Mouse (Mus musculus) heart, embryonic 15.5 days (tissue): ENCODE results near the gene Fam81b. TPM values are rescaled to one million over a fixed set of nuclear protein-coding genes. Genes with fewer than 3 reads are reported as not detected.

Source experiments
- ATAC-seq: fragments of 200-750 bp; cut with Nextera tagmentation; replicated peaks from 2 replicates; pipeline ENCODE4 v1.8.0; 2017; ENCODE audit warnings: low read depth, moderate TSS enrichment; ENCODE audit not compliant: insufficient number of reproducible peaks, insufficient read depth, low FRiP score
- H3K27ac ChIP-seq: fragments of 300-500 bp; sonication (generic); 2 replicates; pipeline ENCODE4 v1.5.1; 2015; ENCODE audit warnings: mild to moderate bottlenecking, inconsistent platforms
- H3K27me3 ChIP-seq: fragments of 300-500 bp; sonication (generic); 2 replicates; pipeline ENCODE4 v1.6.1; 2015; ENCODE audit warnings: inconsistent platforms
- H3K36me3 ChIP-seq: fragments of 300-500 bp; sonication (generic); 2 replicates; pipeline ENCODE4 v1.6.1; 2015; ENCODE audit warnings: mild to moderate bottlenecking, inconsistent platforms
- H3K4me1 ChIP-seq: fragments of 300-500 bp; sonication (generic); replicated peaks from 2 replicates; pipeline ENCODE4 v1.6.1; 2015; ENCODE audit warnings: inconsistent platforms
- H3K4me2 ChIP-seq: fragments of 300-500 bp; sonication (generic); 2 replicates; pipeline ENCODE4 v1.6.1; 2015; ENCODE audit warnings: inconsistent platforms, mild to moderate bottlenecking, moderate library complexity
- H3K4me3 ChIP-seq: fragments of 300-500 bp; sonication (generic); 2 replicates; pipeline ENCODE4 v1.5.1; 2015; ENCODE audit warnings: mild to moderate bottlenecking, inconsistent platforms
- H3K9ac ChIP-seq: fragments of 300-500 bp; sonication (generic); 2 replicates; pipeline ENCODE4 v1.6.1; 2015; ENCODE audit warnings: mild to moderate bottlenecking, inconsistent platforms
- H3K9me3 ChIP-seq: fragments of 300-500 bp; sonication (generic); replicated peaks from 2 replicates; pipeline ENCODE4 v1.6.1; 2016; ENCODE audit warnings: inconsistent platforms
- WGBS: fragments of 180-500 bp; shearing (Covaris S2); methylation state at CpG from one replicate; pipeline ENCODE4 v1.1.7; 2015; ENCODE audit warnings: mixed read lengths; 5-methylcytosine and 5-hydroxymethylcytosine counted together
- polyA plus RNA-seq: library from polyadenylated mRNA; unstranded; fragments of >200 nt; fragmentation: Nextera tagmentation; extraction: Ambion mirVana; gene quantifications from 2 replicates; pipeline ENCODE4 v1.2.1, GENCODE M21; 2015

Fam81b gene
- polyA plus RNA-seq, 1 experiment from 2014 or later: not detected

DNA sequence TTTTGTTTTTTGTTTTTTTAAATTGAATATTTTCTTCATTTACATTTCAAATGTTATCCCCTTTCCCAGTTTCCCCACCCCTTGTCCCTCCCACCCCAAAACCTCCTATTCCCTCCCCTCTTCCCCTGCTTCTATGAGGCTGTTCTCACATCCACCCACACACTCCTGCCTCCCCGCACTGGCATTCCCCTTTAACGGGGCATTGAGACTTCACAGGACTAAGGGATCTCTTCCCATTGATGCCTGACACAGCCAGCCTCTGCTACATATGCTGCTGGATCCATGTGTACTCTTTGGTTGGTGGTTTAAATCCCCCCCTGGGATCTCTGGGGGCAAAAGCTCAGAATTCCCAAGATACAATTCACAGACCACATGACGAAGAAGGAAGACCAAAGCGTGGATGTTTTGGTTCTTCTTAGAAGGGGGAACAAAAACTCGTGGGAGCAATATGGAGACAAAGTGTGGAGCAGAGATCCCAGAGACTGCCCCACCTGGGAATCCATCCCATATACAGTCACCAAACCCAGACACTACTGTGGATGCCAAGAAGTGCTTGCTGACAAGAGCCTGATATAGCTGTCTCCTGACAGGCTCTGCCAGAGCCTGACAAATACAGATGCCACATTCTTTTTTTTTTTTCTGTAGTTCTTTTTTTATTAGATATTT is 40.4 kb downstream of the Fam81b start:
- 57% methylated on average over 5 of the region's 5 CpGs for WGBS
- Histone ChIP-seq H3K27me3 (no peaks in the 10 kb centered on the region), H3K27ac (no peak overlapping the region), H3K36me3 (no peaks in the 10 kb centered on the region), H3K9ac (no peak overlapping the region), H3K4me2 (no peak overlapping the region), H3K9me3 (no peaks in the 10 kb centered on the region), H3K4me3 (no peak overlapping the region), H3K4me1 (0 out of 2 replicates have a peak, but pooled peaks cover 3% of the 10 kb centered on the region)
- no peak for ATAC-seq

DNA sequence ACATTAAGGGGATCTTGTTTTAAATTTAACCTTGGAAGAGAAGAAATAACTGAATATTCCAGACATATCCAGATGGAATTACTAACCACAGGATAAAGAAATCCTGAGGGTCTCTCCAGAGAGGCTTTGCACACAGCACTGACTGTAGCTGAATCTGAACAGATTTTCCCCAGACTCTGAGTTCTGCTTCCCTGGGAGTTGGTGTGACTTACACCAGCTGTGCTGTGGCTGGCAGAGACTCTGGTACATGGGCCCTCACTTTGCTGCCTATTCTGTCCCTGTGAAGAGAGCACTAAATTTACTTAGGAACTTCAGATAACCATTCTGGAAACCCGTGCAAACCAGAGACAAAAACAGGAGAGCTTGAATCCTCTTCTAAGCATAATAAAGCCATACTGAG is 46.1 kb downstream of the Fam81b start:
- WGBS: 40% methylated on average over 1 of the region's 1 CpGs
- ATAC-seq: no peak
- no peak overlapping the region for H3K9ac ChIP-seq
- H3K9me3 ChIP-seq: no peaks in the 10 kb centered on the region
- H3K4me1 ChIP-seq: no peaks in the 10 kb centered on the region
- no peak overlapping the region for H3K4me3 ChIP-seq
- no peak overlapping the region for H3K27ac ChIP-seq
- no peak overlapping the region for H3K4me2 ChIP-seq
- H3K36me3 ChIP-seq: no peaks in the 10 kb centered on the region
- no peaks in the 10 kb centered on the region for H3K27me3 ChIP-seq

DNA sequence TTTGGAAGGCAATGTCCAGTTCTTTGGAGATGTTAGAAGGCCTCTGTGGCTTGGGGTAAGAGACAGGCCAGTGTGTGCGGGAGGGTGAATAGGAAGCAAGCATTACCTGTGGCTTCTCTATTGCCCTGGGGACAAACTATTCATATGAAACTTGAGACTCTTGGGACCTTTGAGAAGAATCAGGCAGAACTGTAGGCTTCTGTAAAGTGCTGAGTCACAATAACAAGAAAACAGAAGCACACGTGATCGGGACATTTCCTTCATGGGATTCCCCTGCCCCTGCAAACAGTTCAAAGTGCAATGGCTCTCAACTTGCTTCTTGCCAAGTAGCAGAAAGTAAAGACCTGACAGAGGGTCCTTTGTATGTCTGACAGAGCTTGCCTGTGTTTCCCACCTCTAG is 48.5 kb downstream of the Fam81b start:
- Histone ChIP-seq H3K9ac (no peak overlapping the region), H3K9me3 (no peaks in the 10 kb centered on the region), H3K4me2 (no peak overlapping the region), H3K36me3 (no peaks in the 10 kb centered on the region), H3K27ac (no peak overlapping the region), H3K4me1 (no peaks in the 10 kb centered on the region), H3K4me3 (no peak overlapping the region), H3K27me3 (no peaks in the 10 kb centered on the region)
- WGBS: 72% methylated on average over 3 of the region's 3 CpGs
- ATAC-seq: no peak

DNA sequence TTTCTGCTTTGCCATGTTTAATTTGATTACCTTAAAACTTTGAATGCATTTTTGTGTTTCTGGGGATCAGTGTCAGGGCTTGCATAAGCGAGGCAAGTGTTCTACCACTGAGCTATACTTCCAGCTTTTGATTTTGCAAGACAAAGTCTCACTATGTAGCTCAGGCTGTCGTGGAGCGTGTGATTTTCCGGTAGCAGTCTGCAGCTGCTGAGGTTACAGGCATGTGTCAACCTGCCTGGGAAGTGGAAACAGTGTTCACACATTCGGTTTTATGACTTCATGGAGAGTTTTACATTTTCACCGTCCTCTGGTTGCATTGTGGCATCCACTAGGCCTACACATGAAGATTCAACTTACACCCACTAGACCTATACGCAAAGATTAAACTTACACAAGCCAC is 54.8 kb downstream of the Fam81b start:
- Histone ChIP-seq H3K4me2 (no peak overlapping the region), H3K27me3 (no peaks in the 10 kb centered on the region), H3K9me3 (no peaks in the 10 kb centered on the region), H3K4me3 (no peak overlapping the region), H3K4me1 (no peaks in the 10 kb centered on the region), H3K9ac (no peak overlapping the region), H3K36me3 (no peaks in the 10 kb centered on the region), H3K27ac (no peak overlapping the region)
- no peak for ATAC-seq
- WGBS: 77% methylated on average over 7 of the region's 7 CpGs

DNA sequence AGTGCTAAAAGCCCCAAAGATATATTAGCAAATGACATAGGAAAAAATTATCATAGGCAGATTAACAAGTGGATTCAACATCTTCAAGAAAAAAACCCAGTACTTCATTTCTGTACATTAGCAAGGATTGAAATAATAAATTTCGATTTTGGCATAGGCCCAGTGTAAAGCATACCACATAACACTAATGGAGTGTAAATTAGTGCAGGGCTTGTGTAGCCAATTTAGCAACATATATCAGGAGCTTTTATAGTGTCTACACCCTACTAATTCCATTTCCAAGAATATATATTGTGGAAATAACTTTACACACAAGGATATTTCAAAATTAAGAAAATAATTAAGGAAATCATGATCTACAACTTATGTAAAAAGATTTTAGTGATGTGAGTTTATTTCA is 55.8 kb downstream of the Fam81b start:
- Histone ChIP-seq H3K4me3 (no peak overlapping the region), H3K36me3 (no peaks in the 10 kb centered on the region), H3K4me2 (no peak overlapping the region), H3K27me3 (no peaks in the 10 kb centered on the region), H3K9ac (no peak overlapping the region), H3K27ac (no peak overlapping the region), H3K4me1 (no peaks in the 10 kb centered on the region), H3K9me3 (no peaks in the 10 kb centered on the region)
- WGBS: 42% methylated on average over 1 of the region's 1 CpGs
- no peak for ATAC-seq

DNA sequence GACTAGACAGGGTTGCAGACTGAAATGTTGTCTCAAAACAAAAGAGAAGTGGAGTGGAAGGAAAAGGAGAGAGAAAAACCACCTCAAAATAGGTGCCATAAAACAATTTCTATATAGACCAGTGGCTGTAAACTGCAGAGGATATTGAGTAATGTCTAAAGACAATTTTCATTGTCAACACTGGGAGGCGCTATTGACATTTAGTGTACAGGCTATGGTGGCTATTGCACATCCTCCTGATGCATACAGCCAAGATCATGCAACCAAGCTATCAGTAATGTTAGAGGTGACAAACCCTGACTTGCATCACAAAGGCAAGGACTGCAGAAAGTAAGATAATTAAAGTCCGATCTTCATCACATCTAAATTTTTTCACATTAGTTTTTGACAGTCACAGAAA is 89.5 kb downstream of the Fam81b start:
- Histone ChIP-seq H3K27ac (no peak overlapping the region), H3K4me2 (no peak overlapping the region), H3K36me3 (no peaks in the 10 kb centered on the region), H3K9ac (no peak overlapping the region), H3K4me3 (no peak overlapping the region), H3K27me3 (no peaks in the 10 kb centered on the region), H3K9me3 (no peaks in the 10 kb centered on the region), H3K4me1 (no peaks in the 10 kb centered on the region)
- no peak for ATAC-seq
- WGBS: 42% methylated on average over 2 of the region's 2 CpGs

DNA sequence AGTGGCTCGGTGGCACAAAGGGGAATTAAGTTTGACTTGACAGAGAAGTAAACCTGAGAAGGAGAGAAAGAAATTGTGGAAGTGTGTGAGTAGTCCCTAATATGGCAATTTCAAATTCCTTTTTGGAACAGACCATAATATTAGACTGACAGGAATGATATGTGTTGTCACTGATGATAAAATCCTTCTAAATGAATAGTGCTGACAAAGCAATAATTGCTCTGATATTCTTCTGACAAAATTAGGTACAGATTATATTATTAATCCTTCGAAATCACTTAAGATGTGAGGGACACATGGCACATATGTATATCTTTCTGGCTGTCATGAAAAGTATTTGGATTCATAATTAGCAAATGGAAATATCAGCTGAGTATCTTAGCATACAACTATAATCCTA is 89.9 kb downstream of the Fam81b start:
- H3K4me1 ChIP-seq: no peaks in the 10 kb centered on the region
- H3K4me3 ChIP-seq: no peak overlapping the region
- H3K36me3 ChIP-seq: no peaks in the 10 kb centered on the region
- ATAC-seq: no peak
- no peaks in the 10 kb centered on the region for H3K27me3 ChIP-seq
- H3K27ac ChIP-seq: no peak overlapping the region
- 84% methylated on average over 2 of the region's 2 CpGs for WGBS
- no peak overlapping the region for H3K9ac ChIP-seq
- no peak overlapping the region for H3K4me2 ChIP-seq
- no peaks in the 10 kb centered on the region for H3K9me3 ChIP-seq

DNA sequence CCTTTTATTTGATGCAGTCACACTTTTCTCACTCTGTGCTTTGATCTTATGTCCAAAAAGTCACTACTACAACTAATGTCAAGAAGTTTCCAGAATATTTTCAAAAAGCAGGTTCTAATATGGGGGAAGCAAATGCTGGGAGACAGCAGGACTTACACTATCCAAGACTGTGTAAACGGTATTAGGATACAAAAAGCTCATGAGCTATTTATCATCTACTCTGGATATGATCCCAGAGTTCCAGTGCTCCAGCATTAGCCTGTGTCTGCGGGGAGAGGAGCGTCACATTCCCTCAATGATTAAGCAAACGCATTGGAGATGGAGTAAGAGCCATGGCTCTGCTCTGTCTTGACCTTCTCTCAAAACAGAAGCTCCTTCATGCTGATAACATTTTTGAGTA is 104.9 kb downstream of the Fam81b start:
- no peak for ATAC-seq
- Histone ChIP-seq H3K9ac (no peak overlapping the region), H3K27ac (no peak overlapping the region), H3K4me2 (no peak overlapping the region), H3K4me1 (no peaks in the 10 kb centered on the region), H3K36me3 (0 out of 2 replicates have a peak, but pooled peaks cover 4% of the 10 kb centered on the region), H3K4me3 (no peak overlapping the region), H3K27me3 (no peaks in the 10 kb centered on the region), H3K9me3 (no peaks in the 10 kb centered on the region)
- 76% methylated on average over 4 of the region's 4 CpGs for WGBS

DNA sequence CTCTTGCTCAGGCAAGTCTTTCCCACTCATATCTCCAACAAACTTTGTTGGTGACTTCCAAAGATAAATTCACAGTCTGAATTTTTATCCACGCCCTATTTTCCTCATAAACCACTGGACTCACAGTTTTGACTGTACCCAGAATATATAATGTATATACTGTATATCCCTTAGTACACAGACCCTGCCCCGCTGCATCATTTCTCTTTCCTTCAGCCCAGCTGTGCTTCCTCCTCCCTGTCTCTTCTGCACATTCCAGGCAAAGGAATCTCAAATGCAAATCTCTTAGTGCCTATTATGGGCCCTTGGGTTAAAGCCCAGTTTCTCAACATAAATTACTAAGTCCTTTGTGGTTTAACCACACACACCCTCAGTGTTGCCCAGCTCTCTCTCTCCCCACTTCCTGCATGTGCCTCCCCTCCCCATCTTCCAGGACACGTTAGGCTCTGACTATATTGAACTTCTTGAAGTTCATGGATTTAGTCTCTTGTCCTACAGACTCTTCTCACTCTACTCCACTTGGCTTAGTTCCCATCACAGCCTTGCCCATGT is 107.5 kb downstream of the Fam81b start:
- 83% methylated on average over 3 of the region's 3 CpGs for WGBS
- ATAC-seq: no peak
- H3K36me3 ChIP-seq: 0 out of 2 replicates have a peak, but pooled peaks cover 4% of the 10 kb centered on the region
- H3K27ac ChIP-seq: no peak overlapping the region
- no peak overlapping the region for H3K4me2 ChIP-seq
- no peak overlapping the region for H3K4me3 ChIP-seq
- no peaks in the 10 kb centered on the region for H3K4me1 ChIP-seq
- H3K9me3 ChIP-seq: no peaks in the 10 kb centered on the region
- H3K9ac ChIP-seq: no peak overlapping the region
- H3K27me3 ChIP-seq: no peaks in the 10 kb centered on the region

DNA sequence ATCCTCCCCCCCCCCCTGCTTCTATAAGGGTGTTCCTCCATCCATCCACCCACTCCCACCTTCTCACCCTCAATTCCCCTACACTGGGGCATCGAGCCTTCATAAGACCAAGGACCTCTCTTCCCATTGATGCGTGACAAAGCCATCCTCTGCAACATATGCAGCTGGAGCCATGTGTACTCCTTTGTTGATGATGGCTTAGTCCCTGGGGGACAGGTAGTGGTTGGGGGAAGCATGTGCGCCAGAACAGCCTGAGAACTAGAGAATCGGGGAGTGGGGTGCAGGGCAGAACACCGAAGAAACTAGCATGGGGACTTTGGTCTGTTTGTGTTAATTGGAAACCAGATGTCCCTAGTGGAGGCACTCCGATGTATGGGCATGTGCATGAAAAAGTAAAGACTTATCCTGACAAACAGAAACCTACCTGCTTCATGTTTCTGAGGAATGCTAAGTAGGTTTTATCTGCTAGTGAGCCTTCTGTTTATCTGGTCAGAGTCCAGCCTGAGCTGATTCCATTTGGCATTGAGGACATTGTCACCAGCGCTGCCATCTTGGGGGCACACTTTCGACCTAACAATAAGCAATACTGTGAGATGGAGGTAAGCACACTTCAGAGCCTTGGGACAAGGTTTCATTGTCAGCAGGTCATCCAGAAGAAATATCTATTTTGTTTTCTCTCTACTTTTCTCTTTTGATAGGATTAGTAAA is 109.3 kb downstream of the Fam81b start:
- no peak overlapping the region for H3K9ac ChIP-seq
- no peak overlapping the region for H3K27ac ChIP-seq
- H3K4me1 ChIP-seq: no peaks in the 10 kb centered on the region
- 93% methylated on average over 8 of the region's 8 CpGs for WGBS
- ATAC-seq: no peak; the same call in 1 of the 2 replicates
- peaks cover 16% of the 10 kb centered on the region for H3K36me3 ChIP-seq
- no peaks in the 10 kb centered on the region for H3K27me3 ChIP-seq
- H3K9me3 ChIP-seq: no peaks in the 10 kb centered on the region
- H3K4me3 ChIP-seq: no peak overlapping the region
- H3K4me2 ChIP-seq: no peak overlapping the region

DNA sequence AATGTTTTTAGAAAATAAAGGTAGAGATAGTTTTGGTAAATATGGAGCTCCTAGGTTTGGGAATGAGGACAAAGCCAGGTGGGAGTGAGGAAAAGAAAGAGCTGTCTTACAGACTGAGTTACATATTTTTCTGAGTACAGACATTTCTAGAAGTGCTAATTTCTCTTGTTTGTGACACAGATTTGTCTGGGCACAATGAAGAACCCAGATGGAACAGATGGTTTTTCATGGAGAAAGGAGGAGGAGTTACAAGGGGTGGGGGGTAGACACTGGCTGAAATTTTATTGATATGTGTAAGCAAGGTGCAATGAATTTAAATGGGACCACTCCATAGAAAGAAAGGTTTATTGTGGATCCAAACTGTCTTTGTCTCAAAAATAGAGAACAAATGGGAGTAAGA is 109.9 kb downstream of the Fam81b start:
- Histone ChIP-seq H3K9me3 (no peaks in the 10 kb centered on the region), H3K4me2 (no peak overlapping the region), H3K36me3 (peaks cover 21% of the 10 kb centered on the region), H3K4me3 (no peak overlapping the region), H3K27ac (no peak overlapping the region), H3K27me3 (no peaks in the 10 kb centered on the region), H3K4me1 (no peaks in the 10 kb centered on the region), H3K9ac (no peak overlapping the region)
- ATAC-seq: no peak

DNA sequence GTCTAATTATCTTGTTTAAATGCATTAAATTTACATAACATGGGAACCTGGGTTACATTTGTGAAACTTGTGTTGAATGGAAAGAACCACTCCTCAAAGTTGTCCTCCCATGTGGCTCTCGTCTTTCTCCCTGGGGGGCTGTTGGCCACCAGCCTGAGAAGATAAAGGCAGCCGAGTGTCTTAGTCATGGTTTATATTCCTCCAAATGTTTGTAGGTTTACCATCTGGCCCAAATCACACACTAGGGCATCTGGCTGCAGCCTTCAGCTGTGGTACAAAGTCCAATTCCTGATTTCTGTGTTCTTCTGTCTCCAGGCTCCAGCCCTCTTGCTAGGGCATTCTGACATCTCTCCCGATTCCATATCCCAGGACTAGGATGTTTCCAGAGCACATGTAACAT is 114.6 kb downstream of the Fam81b start:
- no peak for ATAC-seq
- 69% methylated on average over 3 of the region's 3 CpGs for WGBS
- peaks cover 36% of the 10 kb centered on the region for H3K36me3 ChIP-seq

More for the DNA sequence above, 114.6 kb downstream of the Fam81b start:
- Histone ChIP-seq H3K9ac (no peak overlapping the region), H3K27me3 (no peaks in the 10 kb centered on the region), H3K27ac (no peak overlapping the region), H3K4me2 (no peak overlapping the region), H3K9me3 (no peaks in the 10 kb centered on the region), H3K4me1 (no peaks in the 10 kb centered on the region), H3K4me3 (no peak overlapping the region)
